Mouse (Mus musculus) lung, postnatal 0 days (tissue): Measurements from ENCODE around the gene Gm37240. TPM values are rescaled to one million over a fixed set of nuclear protein-coding genes. Genes with fewer than 3 reads are reported as not detected.
A peak's percentile ranks its signal among the peaks of the same experiment; 100 is the strongest.

ENCODE experiments used
- ATAC-seq: fragments of 200-750 bp; cut with Nextera tagmentation; 2 replicates; pipeline ENCODE4 v1.8.0; 2017; ENCODE audit warnings: moderate library complexity
- DNase-seq: peaks from one replicate; pipeline ENCODE4 v3.0.0-alpha.2; 2016; ENCODE audit warnings: low spot score
- H3K27ac ChIP-seq: fragments of 300-500 bp; sonication (generic); 2 replicates; pipeline ENCODE4 v1.5.1; 2014; ENCODE audit warnings: antibody characterized with exemption, mild to moderate bottlenecking, low read length, mixed read lengths
- H3K27me3 ChIP-seq: fragments of 300-500 bp; sonication (generic); replicated peaks from 2 replicates; pipeline ENCODE4 v1.6.1; 2014; ENCODE audit warnings: low read length, mixed read lengths; ENCODE audit not compliant: insufficient read depth
- H3K36me3 ChIP-seq: fragments of 300-500 bp; sonication (generic); 2 replicates; pipeline ENCODE4 v1.6.1; 2014; ENCODE audit warnings: low read length, mixed read lengths; ENCODE audit not compliant: insufficient read depth
- H3K4me1 ChIP-seq: fragments of 300-500 bp; sonication (generic); 2 replicates; pipeline ENCODE4 v1.6.1; 2014; ENCODE audit warnings: antibody characterized with exemption, low read depth, low read length, mixed read lengths; ENCODE audit not compliant: insufficient read depth
- H3K4me2 ChIP-seq: fragments of 300-500 bp; sonication (generic); replicated peaks from 2 replicates; pipeline ENCODE4 v1.6.1; 2014; ENCODE audit warnings: low read depth, mild to moderate bottlenecking, low read length, moderate library complexity, mixed read lengths
- H3K4me3 ChIP-seq: fragments of 300-500 bp; sonication (generic); 2 replicates; pipeline ENCODE4 v1.5.1; 2014; ENCODE audit warnings: low read depth, low read length
- H3K9ac ChIP-seq: fragments of 300-500 bp; sonication (generic); replicated peaks from 2 replicates; pipeline ENCODE4 v1.6.1; 2014; ENCODE audit warnings: low read depth, mild to moderate bottlenecking
- H3K9me3 ChIP-seq: fragments of 300-500 bp; sonication (generic); 2 replicates; pipeline ENCODE4 v1.6.1; 2016; ENCODE audit warnings: low read length, mixed read lengths
- CTCF ChIP-seq: IDR thresholded peaks from 2 replicates; pipeline ENCODE4 v1.5.1; 2016; ENCODE audit warnings: antibody characterized with exemption, mild to moderate bottlenecking
- EP300 ChIP-seq: IDR thresholded peaks from 2 replicates; pipeline ENCODE4 v1.6.1; 2016; ENCODE audit warnings: antibody characterized with exemption, mild to moderate bottlenecking, control low read depth
- WGBS: fragments of 180-500 bp; shearing (Covaris S2); extraction: QIAGEN DNeasy Blood & Tissue Kit; methylation state at CpG from one replicate; pipeline ENCODE4 v1.1.7; 2014; 5-methylcytosine and 5-hydroxymethylcytosine counted together
- polyA plus RNA-seq: library from polyadenylated mRNA; unstranded; fragments of >200 nt; fragmentation: Nextera tagmentation; extraction: Ambion mirVana; gene quantifications from 2 replicates; pipeline ENCODE4 v1.2.1, GENCODE M21; 2015

The Gm37240 gene
- polyA plus RNA-seq, 1 experiment from 2014 or later: 8.9 TPM

DNA sequence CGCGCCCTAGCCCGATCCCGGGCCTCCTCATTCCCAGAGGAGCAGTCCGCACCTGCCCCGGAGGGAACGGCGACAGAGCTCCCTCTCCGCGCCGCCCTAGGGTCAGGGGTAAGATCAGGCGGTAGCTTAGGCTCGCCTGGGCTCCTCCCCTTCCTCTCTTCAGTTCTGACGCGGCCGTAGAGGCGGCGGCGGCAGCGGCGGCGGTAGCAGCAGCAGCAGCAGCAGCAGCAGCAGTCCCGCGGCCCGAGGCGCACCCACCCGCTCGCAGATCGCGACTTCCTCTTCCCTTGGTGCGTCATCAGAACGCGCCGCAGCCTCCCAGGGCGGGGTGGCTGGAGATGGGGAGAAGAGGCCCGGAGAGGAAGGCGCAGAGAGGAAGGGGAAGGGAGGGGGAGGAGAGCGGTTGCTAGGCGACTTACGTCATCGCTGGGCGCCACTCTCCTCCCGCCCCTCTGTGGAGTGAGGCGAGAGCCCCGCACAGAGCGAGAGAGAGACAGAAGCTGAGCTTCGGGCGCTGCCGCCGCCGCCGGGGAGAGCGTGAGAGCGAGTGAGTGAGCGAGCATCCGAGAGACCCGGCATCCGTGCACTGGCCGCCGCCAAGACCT, 1073.1 kb downstream of the Gm37240 start:
- H3K9me3 ChIP-seq: no peaks in the 10 kb centered on the region
- peak overlapping the region; percentile 68 for H3K9ac ChIP-seq
- peak; percentile 98 for ATAC-seq
- H3K36me3 ChIP-seq: no peaks in the 10 kb centered on the region
- no peaks in the 10 kb centered on the region for H3K27me3 ChIP-seq
- 3% methylated on average over 49 of the region's 60 CpGs for WGBS
- H3K27ac ChIP-seq: peak overlapping the region; percentile 95
- peak; percentile 99 for DNase-seq
- TF ChIP-seq CTCF (no peak), EP300 (no peak)
- peak overlapping the region; percentile 96 for H3K4me3 ChIP-seq
- peak overlapping the region; percentile 99 for H3K4me2 ChIP-seq
- peaks cover 6% of the 10 kb centered on the region; the same call in 1 of the 2 replicates for H3K4me1 ChIP-seq

DNA sequence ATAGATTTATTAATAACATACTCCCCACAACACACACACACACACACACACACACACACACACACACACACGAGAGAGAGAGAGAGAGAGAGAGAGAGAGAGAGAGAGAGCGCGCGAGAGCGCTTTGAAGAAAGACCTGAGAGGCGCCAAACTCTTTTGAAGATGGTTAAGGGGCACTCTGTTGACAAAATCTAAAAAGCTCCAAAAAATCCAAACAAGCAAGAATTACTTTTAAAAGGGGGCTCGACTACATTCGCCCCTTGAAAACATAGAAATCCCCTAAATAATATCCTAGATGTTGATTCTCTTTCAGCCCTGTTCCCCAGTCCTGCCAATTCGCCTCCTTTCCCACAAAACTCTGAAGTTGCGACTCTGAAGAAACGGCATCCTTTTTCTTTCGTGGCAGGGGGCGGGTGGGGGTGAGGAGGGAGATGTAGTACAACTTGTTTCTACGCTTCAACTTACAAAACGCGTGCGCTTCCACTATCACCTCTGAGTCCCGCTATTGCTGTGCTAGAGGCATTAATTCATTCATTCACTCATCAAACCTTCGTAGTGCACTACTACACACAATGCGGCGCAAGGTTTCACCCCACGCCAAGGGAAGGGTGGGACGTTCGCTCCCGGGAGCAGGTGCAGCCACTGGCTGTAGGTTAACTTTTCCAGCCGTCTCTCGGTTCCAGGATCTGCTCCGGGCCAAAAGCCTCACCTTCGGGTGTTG, 1073.7 kb downstream of the Gm37240 start:
- peak overlapping the region; percentile 63 for H3K9ac ChIP-seq
- H3K36me3 ChIP-seq: no peaks in the 10 kb centered on the region
- peak overlapping the region; percentile 96 for H3K4me3 ChIP-seq
- peaks cover 6% of the 10 kb centered on the region; the same call in 1 of the 2 replicates for H3K4me1 ChIP-seq
- peak overlapping the region; percentile 87 for H3K27ac ChIP-seq
- DNase-seq (no peak), ATAC-seq (peak; percentile 13)
- H3K4me2 ChIP-seq: peak overlapping the region; percentile 99
- TF ChIP-seq EP300: no peak
- no peak for TF ChIP-seq CTCF
- WGBS: 2% methylated on average over 29 of the region's 29 CpGs
- H3K27me3 ChIP-seq: no peaks in the 10 kb centered on the region
- H3K9me3 ChIP-seq: no peaks in the 10 kb centered on the region

DNA sequence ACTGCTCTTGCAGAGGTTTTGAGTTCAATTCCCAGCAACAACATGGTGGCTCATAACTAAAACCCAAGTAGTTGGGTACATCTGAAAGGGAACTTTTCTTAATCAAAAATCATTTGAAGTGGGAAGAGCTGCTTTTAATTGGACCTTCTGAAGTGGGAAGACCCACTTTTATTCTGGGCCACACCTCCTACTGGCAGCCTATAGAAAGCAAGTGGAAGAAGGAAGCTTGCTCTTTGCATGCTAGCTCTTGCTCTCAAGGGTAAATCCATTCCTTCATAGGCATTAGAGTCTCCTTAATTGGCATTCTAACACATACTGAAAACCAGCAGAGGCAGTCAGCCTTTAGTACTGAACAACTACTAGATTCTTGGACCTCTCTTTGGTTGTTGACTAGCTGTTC, 1076.5 kb downstream of the Gm37240 start:
- TF ChIP-seq CTCF (no peak), EP300 (no peak)
- Histone ChIP-seq H3K9ac (no peak overlapping the region), H3K4me3 (no peak overlapping the region), H3K27ac (no peak overlapping the region), H3K27me3 (no peaks in the 10 kb centered on the region), H3K4me1 (peaks cover under 1% of the 10 kb centered on the region; the same call in 1 of the 2 replicates), H3K36me3 (no peaks in the 10 kb centered on the region), H3K9me3 (no peaks in the 10 kb centered on the region), H3K4me2 (no peak overlapping the region)
- no peak for DNase-seq
- ATAC-seq: no peak

DNA sequence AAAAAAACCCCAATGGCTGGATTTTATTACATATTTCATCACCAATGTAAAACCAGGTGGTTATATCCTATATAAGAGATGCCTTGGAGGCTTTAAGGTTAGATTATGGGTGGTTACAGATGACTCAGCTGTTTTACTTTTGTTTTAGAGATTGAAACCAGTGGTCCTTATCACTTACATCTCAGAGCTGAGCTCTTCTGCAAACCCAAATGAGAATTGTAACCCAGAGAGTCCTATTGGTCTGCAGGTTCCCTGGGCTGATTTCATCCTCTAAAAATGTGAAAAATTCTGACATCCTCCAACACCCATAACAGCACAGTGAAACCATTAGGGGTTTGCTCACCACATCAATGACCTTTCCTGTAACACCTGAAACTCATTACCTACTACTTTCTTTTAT, 1078.4 kb downstream of the Gm37240 start:
- TF ChIP-seq EP300: no peak
- no peak for TF ChIP-seq CTCF
- ATAC-seq: no peak

DNA sequence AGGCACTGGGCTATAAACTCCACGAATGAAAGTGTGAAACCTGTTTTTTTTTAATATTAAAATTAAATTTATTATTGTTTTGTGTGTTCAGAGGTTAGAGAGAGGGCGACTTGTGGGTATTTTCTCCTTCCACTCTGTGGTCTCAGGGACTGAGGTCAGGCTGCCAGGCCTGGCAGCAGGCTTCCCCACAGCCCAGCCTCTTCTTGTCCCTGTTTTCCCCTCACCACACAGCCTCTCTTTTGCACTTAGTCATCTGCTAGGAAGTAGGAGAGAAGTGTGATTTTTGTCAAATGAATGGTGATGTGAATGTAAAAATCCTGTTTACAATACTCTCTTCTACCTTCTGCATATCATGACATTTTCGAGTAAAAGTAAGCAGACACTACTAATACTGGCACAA, 1079.5 kb downstream of the Gm37240 start:
- ATAC-seq (no peak), DNase-seq (no peak)
- Histone ChIP-seq H3K9ac (no peak overlapping the region), H3K4me1 (no peaks in the 10 kb centered on the region), H3K36me3 (no peaks in the 10 kb centered on the region), H3K27ac (no peak overlapping the region), H3K9me3 (no peaks in the 10 kb centered on the region), H3K27me3 (no peaks in the 10 kb centered on the region), H3K4me3 (no peak overlapping the region), H3K4me2 (no peak overlapping the region)
- 67% methylated on average over 3 of the region's 3 CpGs for WGBS
- TF ChIP-seq CTCF (no peak), EP300 (no peak)

More for the DNA sequence above, 1078.4 kb downstream of the Gm37240 start:
- Histone ChIP-seq H3K27ac (no peak overlapping the region), H3K4me2 (no peak overlapping the region), H3K9ac (no peak overlapping the region), H3K4me1 (no peaks in the 10 kb centered on the region), H3K4me3 (no peak overlapping the region), H3K9me3 (no peaks in the 10 kb centered on the region), H3K36me3 (no peaks in the 10 kb centered on the region), H3K27me3 (no peaks in the 10 kb centered on the region)
- no peak for DNase-seq

DNA sequence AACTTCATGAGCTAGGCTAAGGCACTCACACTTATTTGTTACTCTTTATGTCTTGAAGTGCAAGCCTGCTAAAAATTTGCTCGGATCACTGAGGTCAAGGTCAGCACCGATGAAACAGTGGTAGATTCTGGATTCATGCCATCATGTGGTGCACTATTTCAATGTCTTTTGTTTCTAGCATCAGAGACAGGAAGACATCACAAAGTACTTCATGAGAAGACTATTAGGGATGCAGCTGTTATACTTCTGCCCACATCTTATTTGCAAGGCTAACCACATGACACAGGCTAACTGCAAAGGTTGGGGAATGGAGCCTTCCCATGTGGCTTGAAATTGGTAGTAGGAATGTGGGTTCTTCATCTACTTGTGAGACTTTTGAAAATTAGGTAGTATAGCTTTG, 1081.1 kb downstream of the Gm37240 start:
- no peak overlapping the region for H3K4me2 ChIP-seq
- H3K36me3 ChIP-seq: no peaks in the 10 kb centered on the region
- H3K9me3 ChIP-seq: no peaks in the 10 kb centered on the region
- no peak for ATAC-seq
- no peak overlapping the region for H3K9ac ChIP-seq
- no peak for DNase-seq
- no peak overlapping the region for H3K27ac ChIP-seq
- TF ChIP-seq CTCF: no peak
- no peak for TF ChIP-seq EP300
- H3K4me3 ChIP-seq: no peak overlapping the region
- H3K4me1 ChIP-seq: no peaks in the 10 kb centered on the region
- WGBS: 55% methylated on average over 2 of the region's 2 CpGs
- H3K27me3 ChIP-seq: no peaks in the 10 kb centered on the region
